Mouse (Mus musculus) lung, postnatal 0 days (tissue): ENCODE data around the gene Tns3.

ENCODE experiments used
- CTCF ChIP-seq: IDR thresholded peaks from 2 replicates; pipeline ENCODE4 v1.5.1; 2016; ENCODE audit warnings: antibody characterized with exemption, mild to moderate bottlenecking
- EP300 ChIP-seq: IDR thresholded peaks from 2 replicates; pipeline ENCODE4 v1.6.1; 2016; ENCODE audit warnings: antibody characterized with exemption, mild to moderate bottlenecking, control low read depth

GRCm38 (mm10) chr11:8440706-8441105 lies 223.6 kb downstream of the Tns3 start:
- no peak for TF ChIP-seq CTCF
- no peak for TF ChIP-seq EP300
